Mouse (Mus musculus): ENCODE data around the gene Asb4. TPM values are rescaled to one million over a fixed set of nuclear protein-coding genes. Genes with fewer than 3 reads are reported as not detected.

Gene Asb4
- polyA plus RNA-seq, 1 experiment from 2014 or later, result 17.1 TPM

DNA sequence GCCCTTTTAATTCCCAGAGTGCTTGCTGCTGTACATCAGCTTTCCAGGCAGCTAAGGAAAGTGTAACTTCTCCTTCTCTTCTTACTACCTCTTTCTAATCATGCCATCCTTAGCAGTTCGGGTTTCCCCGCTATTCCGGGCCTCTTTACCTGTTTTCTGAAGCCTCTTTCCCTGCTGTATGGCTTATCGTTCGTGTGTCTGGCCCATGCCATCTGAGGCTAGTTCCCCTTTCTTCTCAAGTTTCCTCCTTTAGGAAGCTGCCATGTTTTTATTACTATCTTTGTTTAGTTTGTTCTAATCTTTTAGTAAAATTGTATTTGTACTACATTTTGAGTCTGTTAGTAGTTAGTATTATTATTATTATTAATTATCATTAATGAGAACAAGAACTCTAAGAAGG is 17.3 kb upstream of the Asb4 start:
- Histone ChIP-seq H3K27ac (no peak overlapping the region), H3K9me3 (ENCODE audit: control insufficient read depth, low read length) (no peaks in the 10 kb centered on the region), H3K27me3 (ENCODE audit: control insufficient read depth, insufficient read depth, low read length) (no peaks in the 10 kb centered on the region), H3K4me3 (replicated peaks; ENCODE audit: low read length) (no peak overlapping the region), H3K4me1 (replicated peaks; ENCODE audit: control insufficient read depth, insufficient read depth, low read length) (no peaks in the 10 kb centered on the region), H3K4me2 (replicated peaks) (no peak overlapping the region), H3K36me3 (replicated peaks; ENCODE audit: control insufficient read depth, insufficient read depth) (no peaks in the 10 kb centered on the region), H3K9ac (no peak overlapping the region)
- ATAC-seq (ENCODE audit: low FRiP score) (no peak), DNase-seq (ENCODE audit: low spot score) (no peak)
- 94% methylated on average over 5 of the region's 5 CpGs for WGBS

GRCm38 (mm10) chr6:5376884-5377283 is 6.3 kb upstream of the Asb4 start:
- H3K4me3 ChIP-seq (replicated peaks; ENCODE audit: low read length), result no peak overlapping the region
- peaks cover 26% of the 10 kb centered on the region for H3K4me1 ChIP-seq (replicated peaks; ENCODE audit: control insufficient read depth, insufficient read depth, low read length)
- 73% methylated on average over 4 of the region's 4 CpGs for WGBS
- H3K9me3 ChIP-seq (ENCODE audit: control insufficient read depth, low read length), result no peaks in the 10 kb centered on the region
- H3K4me2 ChIP-seq (replicated peaks), result no peak overlapping the region
- H3K9ac ChIP-seq, result no peak overlapping the region
- peak; percentile 39 for DNase-seq (ENCODE audit: low spot score)
- no peak for ATAC-seq (ENCODE audit: low FRiP score)
- H3K27ac ChIP-seq, result no peak overlapping the region
- no peaks in the 10 kb centered on the region for H3K27me3 ChIP-seq (ENCODE audit: control insufficient read depth, insufficient read depth, low read length)
- no peaks in the 10 kb centered on the region for H3K36me3 ChIP-seq (replicated peaks; ENCODE audit: control insufficient read depth, insufficient read depth)

GRCm38 (mm10) chr6:5379048-5379447 is 4.1 kb upstream of the Asb4 start:
- Histone ChIP-seq H3K36me3 (replicated peaks; ENCODE audit: control insufficient read depth, insufficient read depth) (no peaks in the 10 kb centered on the region), H3K9me3 (ENCODE audit: control insufficient read depth, low read length) (no peaks in the 10 kb centered on the region), H3K9ac (no peak overlapping the region), H3K27ac (peak overlapping the region; percentile 78; the same call in 1 of the 2 replicates), H3K4me2 (replicated peaks) (no peak overlapping the region; the same call in 1 of the 2 replicates), H3K4me3 (replicated peaks; ENCODE audit: low read length) (no peak overlapping the region), H3K27me3 (ENCODE audit: control insufficient read depth, insufficient read depth, low read length) (no peaks in the 10 kb centered on the region), H3K4me1 (replicated peaks; ENCODE audit: control insufficient read depth, insufficient read depth, low read length) (peaks cover 44% of the 10 kb centered on the region)
- WGBS, result 79% methylated on average over 3 of the region's 3 CpGs
- DNase-seq (ENCODE audit: low spot score), result no peak
- ATAC-seq (ENCODE audit: low FRiP score), result no peak

DNA sequence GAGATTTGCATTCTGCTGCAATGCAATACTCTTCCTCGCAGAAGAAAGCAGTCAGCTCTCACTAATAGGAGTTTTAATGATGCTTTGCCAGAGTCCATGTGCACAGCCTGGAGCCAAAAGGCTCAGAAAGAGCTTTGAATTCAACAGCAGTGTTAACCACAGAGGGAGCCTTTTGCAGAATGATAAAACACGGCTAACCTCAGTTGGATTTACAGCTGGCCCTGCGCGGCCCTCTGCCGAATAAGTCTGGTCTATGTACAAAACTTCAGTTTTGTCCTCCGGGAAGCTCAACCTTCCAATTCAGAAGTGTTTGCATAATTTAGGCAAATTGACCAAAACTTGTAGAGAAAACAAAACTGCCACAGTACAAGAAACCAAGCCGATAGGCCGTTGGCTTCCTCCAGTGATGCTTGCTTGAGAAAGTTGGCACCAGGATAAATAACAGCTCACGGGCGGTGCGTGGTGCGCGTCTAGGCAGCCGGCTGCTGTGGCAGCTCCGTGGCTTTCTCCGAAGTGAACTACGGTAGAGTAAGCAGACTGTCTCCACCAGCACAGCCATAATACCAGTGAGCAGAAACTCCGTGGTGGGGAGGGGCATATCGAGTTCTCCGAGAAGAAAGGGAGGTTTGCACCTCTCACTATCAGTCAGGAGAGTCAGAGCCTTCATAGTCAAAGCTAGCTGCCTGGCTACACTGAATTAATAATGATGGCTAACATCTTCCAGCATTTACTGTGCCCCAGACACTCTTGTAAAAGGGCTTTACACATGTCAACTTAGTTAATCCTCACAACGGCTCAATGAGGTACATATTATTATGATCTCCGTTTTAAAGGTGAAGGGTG is 3.2 kb upstream of the Asb4 start:
- no peaks in the 10 kb centered on the region for H3K36me3 ChIP-seq (replicated peaks; ENCODE audit: control insufficient read depth, insufficient read depth)
- ATAC-seq (ENCODE audit: low FRiP score) (peak; percentile 51), DNase-seq (ENCODE audit: low spot score) (peak; percentile 61)
- H3K4me1 ChIP-seq (replicated peaks; ENCODE audit: control insufficient read depth, insufficient read depth, low read length), result peaks cover 44% of the 10 kb centered on the region
- H3K9me3 ChIP-seq (ENCODE audit: control insufficient read depth, low read length), result no peaks in the 10 kb centered on the region
- no peaks in the 10 kb centered on the region for H3K27me3 ChIP-seq (ENCODE audit: control insufficient read depth, insufficient read depth, low read length)
- peak overlapping the region; percentile 49 for H3K4me2 ChIP-seq (replicated peaks)
- 10% methylated on average over 22 of the region's 22 CpGs for WGBS
- peak overlapping the region; percentile 78 for H3K27ac ChIP-seq
- peak overlapping the region; percentile 29; the same call in 1 of the 2 replicates for H3K9ac ChIP-seq
- H3K4me3 ChIP-seq (replicated peaks; ENCODE audit: low read length), result no peak overlapping the region

- no peaks in the 10 kb centered on the region for H3K9me3 ChIP-seq (ENCODE audit: control insufficient read depth, low read length)
- no peaks in the 10 kb centered on the region for H3K27me3 ChIP-seq (ENCODE audit: control insufficient read depth, insufficient read depth, low read length)
- peak overlapping the region; percentile 29 for H3K9ac ChIP-seq
- no peaks in the 10 kb centered on the region for H3K36me3 ChIP-seq (replicated peaks; ENCODE audit: control insufficient read depth, insufficient read depth)
- ATAC-seq (ENCODE audit: low FRiP score) (peak; percentile 43), DNase-seq (ENCODE audit: low spot score) (peak; percentile 59)
- H3K27ac ChIP-seq, result peak overlapping the region; percentile 78
- peaks cover 44% of the 10 kb centered on the region for H3K4me1 ChIP-seq (replicated peaks; ENCODE audit: control insufficient read depth, insufficient read depth, low read length)
- H3K4me2 ChIP-seq (replicated peaks), result peak overlapping the region; percentile 49
- 4% methylated on average over 9 of the region's 9 CpGs for WGBS
- no peak overlapping the region for H3K4me3 ChIP-seq (replicated peaks; ENCODE audit: low read length)
These were observed 2.4 kb upstream of the Asb4 start for GRCm38 (mm10) chr6:5380624-5381252.

GRCm38 (mm10) chr6:5381918-5382582 is 1.1 kb upstream of the Asb4 start:
- DNase-seq (ENCODE audit: low spot score), result peak; percentile 30

DNA sequence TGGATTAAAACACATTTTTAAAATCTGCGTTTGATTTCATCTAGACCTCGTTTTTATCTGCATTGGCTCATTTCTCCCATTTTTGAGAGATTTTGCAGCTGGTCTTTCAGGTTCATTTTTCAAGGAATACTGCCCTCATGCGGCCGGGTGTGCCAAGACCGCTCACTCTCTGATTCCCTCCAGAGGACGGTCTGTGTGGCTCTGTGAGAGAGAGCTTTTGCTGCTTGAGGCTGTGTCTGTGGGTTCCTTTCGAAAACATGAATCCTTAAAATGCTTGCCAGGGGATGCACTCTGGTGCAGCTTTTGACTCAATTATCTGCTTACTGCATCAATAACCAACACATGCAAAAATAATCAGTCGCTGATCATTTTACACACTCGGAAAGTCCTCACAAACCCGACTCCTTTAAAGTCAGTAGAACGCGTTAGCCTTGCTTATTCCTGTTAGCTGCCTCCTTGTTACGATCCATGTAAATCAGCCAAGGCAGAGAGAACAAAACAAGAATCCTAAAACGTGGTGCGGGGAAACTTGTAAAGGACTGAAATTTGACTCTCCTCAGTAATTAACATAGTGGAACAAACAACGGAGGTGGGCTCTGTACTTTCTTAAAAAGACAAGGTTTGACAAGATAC is 487 bp upstream of the Asb4 start:
- Histone ChIP-seq H3K27ac (peak overlapping the region; percentile 80), H3K9ac (peak overlapping the region; percentile 57), H3K27me3 (ENCODE audit: control insufficient read depth, insufficient read depth, low read length) (no peaks in the 10 kb centered on the region), H3K36me3 (replicated peaks; ENCODE audit: control insufficient read depth, insufficient read depth) (no peaks in the 10 kb centered on the region), H3K4me3 (replicated peaks; ENCODE audit: low read length) (peak overlapping the region; percentile 25), H3K9me3 (ENCODE audit: control insufficient read depth, low read length) (no peaks in the 10 kb centered on the region), H3K4me2 (replicated peaks) (peak overlapping the region; percentile 56), H3K4me1 (replicated peaks; ENCODE audit: control insufficient read depth, insufficient read depth, low read length) (peaks cover 44% of the 10 kb centered on the region)
- ATAC-seq (ENCODE audit: low FRiP score) (peak; percentile 72), DNase-seq (ENCODE audit: low spot score) (peak; percentile 89)
- under 1% methylated on average over 16 of the region's 16 CpGs for WGBS

More at GRCm38 (mm10) chr6:5381918-5382582, 1.1 kb upstream of the Asb4 start:
- Histone ChIP-seq H3K36me3 (replicated peaks; ENCODE audit: control insufficient read depth, insufficient read depth) (no peaks in the 10 kb centered on the region), H3K27me3 (ENCODE audit: control insufficient read depth, insufficient read depth, low read length) (no peaks in the 10 kb centered on the region), H3K9me3 (ENCODE audit: control insufficient read depth, low read length) (no peaks in the 10 kb centered on the region), H3K4me3 (replicated peaks; ENCODE audit: low read length) (no peak overlapping the region), H3K4me1 (replicated peaks; ENCODE audit: control insufficient read depth, insufficient read depth, low read length) (peaks cover 44% of the 10 kb centered on the region), H3K4me2 (replicated peaks) (peak overlapping the region; percentile 56), H3K9ac (no peak overlapping the region), H3K27ac (peak overlapping the region; percentile 78)
- ATAC-seq (ENCODE audit: low FRiP score), result no peak
- 34% methylated on average over 13 of the region's 13 CpGs for WGBS

- Histone ChIP-seq H3K36me3 (replicated peaks; ENCODE audit: control insufficient read depth, insufficient read depth) (no peaks in the 10 kb centered on the region), H3K9me3 (ENCODE audit: control insufficient read depth, low read length) (no peaks in the 10 kb centered on the region), H3K27me3 (ENCODE audit: control insufficient read depth, insufficient read depth, low read length) (no peaks in the 10 kb centered on the region), H3K4me3 (replicated peaks; ENCODE audit: low read length) (peak overlapping the region; percentile 25), H3K4me2 (replicated peaks) (peak overlapping the region; percentile 56), H3K27ac (peak overlapping the region; percentile 80), H3K4me1 (replicated peaks; ENCODE audit: control insufficient read depth, insufficient read depth, low read length) (peaks cover 44% of the 10 kb centered on the region), H3K9ac (peak overlapping the region; percentile 57)
- peak; percentile 93 for DNase-seq (ENCODE audit: low spot score)
- ATAC-seq (ENCODE audit: low FRiP score), result no peak
- under 1% methylated on average over 11 of the region's 11 CpGs for WGBS
These were observed 948 bp downstream of the Asb4 start for GRCm38 (mm10) chr6:5384178-5384490.

- Histone ChIP-seq H3K36me3 (replicated peaks; ENCODE audit: control insufficient read depth, insufficient read depth) (no peaks in the 10 kb centered on the region), H3K4me1 (replicated peaks; ENCODE audit: control insufficient read depth, insufficient read depth, low read length) (peaks cover 39% of the 10 kb centered on the region), H3K9me3 (ENCODE audit: control insufficient read depth, low read length) (no peaks in the 10 kb centered on the region), H3K27ac (no peak overlapping the region), H3K9ac (no peak overlapping the region), H3K27me3 (ENCODE audit: control insufficient read depth, insufficient read depth, low read length) (no peaks in the 10 kb centered on the region), H3K4me2 (replicated peaks) (no peak overlapping the region), H3K4me3 (replicated peaks; ENCODE audit: low read length) (no peak overlapping the region)
- no peak for DNase-seq (ENCODE audit: low spot score)
- whole genome bisulfite sequencing, result 33% methylated on average over 7 of the region's 7 CpGs
- no peak for ATAC-seq (ENCODE audit: low FRiP score)
These were observed 2.0 kb downstream of the Asb4 start for GRCm38 (mm10) chr6:5385161-5385640.
